Mouse (Mus musculus): ENCODE results near the gene Olfr447. TPM values are rescaled to one million over a fixed set of nuclear protein-coding genes. Genes with fewer than 3 reads are reported as not detected.

Gene Olfr447
- polyA plus RNA-seq (2014; fragmentation: Nextera tagmentation; extraction: Ambion mirVana) = not detected in 2 replicates

- Histone ChIP-seq H3K4me3 (ENCODE audit: control insufficient read depth in 1 of 2, insufficient read depth in 1 of 2, low read depth in 1 of 2, low read length in 2 of 2) (no peak within 1 kb of the TSS), H3K4me2 (ENCODE audit: low read length) (no peak within 1 kb of the TSS), H3K9ac (ENCODE audit: low read length) (no peak within 1 kb of the TSS), H3K4me1 (ENCODE audit: control insufficient read depth in 2 of 2, insufficient read depth in 2 of 2, low read length in 2 of 2) (no peaks in the 10 kb centered on the region), H3K9me3 (ENCODE audit: control insufficient read depth, low read length) (no peaks in the 10 kb centered on the region), H3K36me3 (ENCODE audit: control insufficient read depth, insufficient read depth, low read length) (no peaks in the 10 kb centered on the region), H3K27ac (replicated peaks in 1 of 2; ENCODE audit: control insufficient read depth in 1 of 2, insufficient read depth in 1 of 2, low read depth in 2 of 2, low read length in 2 of 2) (no peak within 1 kb of the TSS), H3K27me3 (ENCODE audit: control insufficient read depth, insufficient read depth, low read length) (no peaks in the 10 kb centered on the region)
- no peak for ATAC-seq (ENCODE audit: insufficient number of reproducible peaks, insufficient read depth, low FRiP score, low read depth)
These were observed at the start of gene Olfr447 for GRCm38 (mm10) chr6:42908578-42908977. Gene Olfr447, plus strand, starts transcription at chr6:42908878.

DNA sequence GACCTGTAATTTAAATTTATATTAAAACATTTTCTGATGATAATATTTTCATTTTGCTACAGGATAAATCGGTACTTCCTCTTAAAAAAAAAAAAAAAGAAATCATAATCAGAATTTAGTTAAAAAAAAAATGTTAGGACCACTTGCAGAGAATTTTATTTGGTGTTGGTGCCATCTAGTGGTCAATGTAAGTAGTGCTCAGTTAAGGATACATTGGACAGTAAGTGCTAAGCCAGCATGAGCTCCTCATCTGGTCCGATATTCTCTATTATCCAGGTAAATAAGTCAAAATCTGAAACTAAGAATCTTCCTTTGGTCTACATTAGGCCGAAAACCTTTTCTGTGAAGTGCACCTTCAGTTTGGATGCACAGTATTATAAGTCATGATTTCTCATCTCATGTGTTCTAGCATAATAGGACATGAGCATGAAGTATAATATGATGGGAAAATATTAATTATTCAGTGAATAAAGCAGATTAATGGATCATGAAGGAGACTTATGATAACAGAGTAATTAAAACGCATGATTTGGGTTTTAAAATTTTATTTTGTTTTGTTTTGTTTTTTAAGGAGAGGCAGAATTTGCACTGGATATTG lies 48.4 kb upstream of the Olfr447 start:
- Histone ChIP-seq H3K36me3 (ENCODE audit: control insufficient read depth, insufficient read depth, low read length) (no peaks in the 10 kb centered on the region), H3K4me3 (ENCODE audit: control insufficient read depth in 1 of 2, insufficient read depth in 1 of 2, low read depth in 1 of 2, low read length in 2 of 2) (no peak overlapping the region), H3K9ac (ENCODE audit: low read length) (no peak overlapping the region), H3K4me2 (ENCODE audit: low read length) (no peak overlapping the region), H3K4me1 (ENCODE audit: control insufficient read depth in 2 of 2, insufficient read depth in 2 of 2, low read length in 2 of 2) (no peaks in the 10 kb centered on the region), H3K27ac (replicated peaks in 1 of 2; ENCODE audit: control insufficient read depth in 1 of 2, insufficient read depth in 1 of 2, low read depth in 2 of 2, low read length in 2 of 2) (no peak overlapping the region), H3K27me3 (ENCODE audit: control insufficient read depth, insufficient read depth, low read length) (no peaks in the 10 kb centered on the region), H3K9me3 (ENCODE audit: control insufficient read depth, low read length) (no peaks in the 10 kb centered on the region)
- no peak for ATAC-seq (ENCODE audit: insufficient number of reproducible peaks, insufficient read depth, low FRiP score, low read depth)
- 10% methylated on average over 4 of the region's 4 CpGs for WGBS

DNA sequence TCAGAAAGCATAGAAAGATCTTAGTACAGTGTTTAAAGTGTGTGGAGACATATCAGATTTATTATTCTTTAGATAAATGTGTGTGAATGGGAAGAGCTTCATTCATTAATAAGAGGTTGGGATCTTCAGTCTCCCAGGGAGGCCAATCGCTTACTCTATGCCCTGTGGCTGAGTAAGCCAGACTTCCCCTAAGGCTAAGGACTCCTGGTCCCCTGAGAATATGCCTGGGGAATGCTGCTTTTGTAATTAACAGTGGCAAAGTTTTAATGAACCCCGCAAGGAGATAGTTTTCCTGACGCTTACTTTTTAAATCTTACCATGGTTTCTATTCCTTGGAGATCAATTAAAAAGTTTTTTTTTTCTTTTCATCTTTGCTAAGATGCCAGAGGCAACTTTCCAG lies 39.0 kb upstream of the Olfr447 start:
- ATAC-seq (ENCODE audit: insufficient number of reproducible peaks, insufficient read depth, low FRiP score, low read depth) = no peak
- H3K4me3 ChIP-seq (ENCODE audit: control insufficient read depth in 1 of 2, insufficient read depth in 1 of 2, low read depth in 1 of 2, low read length in 2 of 2) = no peak overlapping the region
- H3K27me3 ChIP-seq (ENCODE audit: control insufficient read depth, insufficient read depth, low read length) = no peaks in the 10 kb centered on the region
- WGBS = 84% methylated on average over 3 of the region's 3 CpGs
- H3K36me3 ChIP-seq (ENCODE audit: control insufficient read depth, insufficient read depth, low read length) = no peaks in the 10 kb centered on the region
- no peaks in the 10 kb centered on the region for H3K9me3 ChIP-seq (ENCODE audit: control insufficient read depth, low read length)
- no peaks in the 10 kb centered on the region for H3K4me1 ChIP-seq (ENCODE audit: control insufficient read depth in 2 of 2, insufficient read depth in 2 of 2, low read length in 2 of 2)
- H3K9ac ChIP-seq (ENCODE audit: low read length) = no peak overlapping the region
- H3K4me2 ChIP-seq (ENCODE audit: low read length) = no peak overlapping the region
- no peak overlapping the region for H3K27ac ChIP-seq (replicated peaks in 1 of 2; ENCODE audit: control insufficient read depth in 1 of 2, insufficient read depth in 1 of 2, low read depth in 2 of 2, low read length in 2 of 2)

GRCm38 (mm10) chr6:42876323-42876722 lies 32.4 kb upstream of the Olfr447 start:
- H3K27ac ChIP-seq (replicated peaks in 1 of 2; ENCODE audit: control insufficient read depth in 1 of 2, insufficient read depth in 1 of 2, low read depth in 2 of 2, low read length in 2 of 2) = no peak overlapping the region

DNA sequence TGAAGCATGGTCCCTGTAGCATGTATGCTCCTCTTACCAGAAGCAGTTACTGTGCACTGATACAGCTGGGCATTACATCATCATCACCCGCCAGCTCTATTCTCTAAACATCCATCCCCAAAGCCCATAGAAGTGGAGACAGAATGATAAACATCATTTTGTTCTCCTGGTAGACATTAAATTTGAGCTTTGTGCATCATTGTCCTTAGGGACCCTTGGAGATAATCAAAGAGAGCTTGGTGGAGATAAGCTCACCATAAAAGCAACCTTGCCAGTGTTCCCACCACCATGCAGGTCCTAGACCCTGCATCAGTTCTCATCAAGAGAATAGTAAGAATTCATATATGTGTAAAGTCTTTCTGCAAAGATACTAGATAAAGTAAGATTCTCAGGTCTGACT lies 18.5 kb upstream of the Olfr447 start, which contains the start of gene Olfr448:
Gene Olfr448, plus strand, starts transcription at position 301 of the 400 bp plus-strand sequence.
- Histone ChIP-seq H3K9ac (ENCODE audit: low read length) (no peak within 1 kb of the TSS), H3K9me3 (ENCODE audit: control insufficient read depth, low read length) (no peaks in the 10 kb centered on the region), H3K27me3 (ENCODE audit: control insufficient read depth, insufficient read depth, low read length) (no peaks in the 10 kb centered on the region), H3K36me3 (ENCODE audit: control insufficient read depth, insufficient read depth, low read length) (no peaks in the 10 kb centered on the region), H3K27ac (replicated peaks in 1 of 2; ENCODE audit: control insufficient read depth in 1 of 2, insufficient read depth in 1 of 2, low read depth in 2 of 2, low read length in 2 of 2) (no peak within 1 kb of the TSS), H3K4me2 (ENCODE audit: low read length) (no peak within 1 kb of the TSS), H3K4me1 (ENCODE audit: control insufficient read depth in 2 of 2, insufficient read depth in 2 of 2, low read length in 2 of 2) (no peaks in the 10 kb centered on the region), H3K4me3 (ENCODE audit: control insufficient read depth in 1 of 2, insufficient read depth in 1 of 2, low read depth in 1 of 2, low read length in 2 of 2) (no peak within 1 kb of the TSS)
- no peak for ATAC-seq (ENCODE audit: insufficient number of reproducible peaks, insufficient read depth, low FRiP score, low read depth)
- 79% methylated on average over 1 of the region's 1 CpGs for WGBS

More at GRCm38 (mm10) chr6:42876323-42876722, 32.4 kb upstream of the Olfr447 start:
- Histone ChIP-seq H3K9me3 (ENCODE audit: control insufficient read depth, low read length) (no peaks in the 10 kb centered on the region), H3K4me1 (ENCODE audit: control insufficient read depth in 2 of 2, insufficient read depth in 2 of 2, low read length in 2 of 2) (no peaks in the 10 kb centered on the region), H3K27me3 (ENCODE audit: control insufficient read depth, insufficient read depth, low read length) (no peaks in the 10 kb centered on the region), H3K4me2 (ENCODE audit: low read length) (no peak overlapping the region), H3K36me3 (ENCODE audit: control insufficient read depth, insufficient read depth, low read length) (no peaks in the 10 kb centered on the region), H3K9ac (ENCODE audit: low read length) (no peak overlapping the region), H3K4me3 (ENCODE audit: control insufficient read depth in 1 of 2, insufficient read depth in 1 of 2, low read depth in 1 of 2, low read length in 2 of 2) (no peak overlapping the region)
- ATAC-seq (ENCODE audit: insufficient number of reproducible peaks, insufficient read depth, low FRiP score, low read depth) = no peak

DNA sequence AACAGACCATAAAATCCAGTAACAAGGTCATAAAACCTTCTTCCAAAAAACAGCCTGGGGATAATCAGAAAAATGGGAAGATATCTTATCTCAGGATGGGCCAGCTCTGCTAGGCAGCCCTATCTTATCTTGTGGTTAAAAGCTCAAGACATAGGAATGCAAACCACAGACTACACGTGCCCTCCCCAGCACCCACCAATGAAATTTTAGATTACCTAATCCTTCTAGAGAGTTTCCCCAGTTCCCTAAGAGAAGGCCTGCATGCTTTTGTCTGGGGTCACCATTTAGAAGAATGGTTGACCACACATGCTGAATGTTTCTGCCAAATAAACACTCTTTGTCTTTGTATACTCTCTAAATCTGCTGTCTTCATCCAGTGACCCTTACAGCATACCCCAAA lies 8.3 kb upstream of the Olfr447 start:
- Histone ChIP-seq H3K36me3 (ENCODE audit: control insufficient read depth, insufficient read depth, low read length) (no peaks in the 10 kb centered on the region), H3K4me3 (ENCODE audit: control insufficient read depth in 1 of 2, insufficient read depth in 1 of 2, low read depth in 1 of 2, low read length in 2 of 2) (no peak overlapping the region), H3K27me3 (ENCODE audit: control insufficient read depth, insufficient read depth, low read length) (no peaks in the 10 kb centered on the region), H3K9me3 (ENCODE audit: control insufficient read depth, low read length) (no peaks in the 10 kb centered on the region), H3K27ac (replicated peaks in 1 of 2; ENCODE audit: control insufficient read depth in 1 of 2, insufficient read depth in 1 of 2, low read depth in 2 of 2, low read length in 2 of 2) (no peak overlapping the region), H3K4me1 (ENCODE audit: control insufficient read depth in 2 of 2, insufficient read depth in 2 of 2, low read length in 2 of 2) (no peaks in the 10 kb centered on the region), H3K4me2 (ENCODE audit: low read length) (no peak overlapping the region), H3K9ac (ENCODE audit: low read length) (no peak overlapping the region)
- no peak for ATAC-seq (ENCODE audit: insufficient number of reproducible peaks, insufficient read depth, low FRiP score, low read depth)
- WGBS = 4% methylated on average over 1 of the region's 1 CpGs

- H3K4me3 ChIP-seq (ENCODE audit: control insufficient read depth in 1 of 2, insufficient read depth in 1 of 2, low read depth in 1 of 2, low read length in 2 of 2) = no peak within 1 kb of the TSS
- 63% methylated on average over 2 of the region's 2 CpGs for WGBS
- H3K4me2 ChIP-seq (ENCODE audit: low read length) = no peak within 1 kb of the TSS
- H3K4me1 ChIP-seq (ENCODE audit: control insufficient read depth in 2 of 2, insufficient read depth in 2 of 2, low read length in 2 of 2) = no peaks in the 10 kb centered on the region
- ATAC-seq (ENCODE audit: insufficient number of reproducible peaks, insufficient read depth, low FRiP score, low read depth) = no peak
- no peaks in the 10 kb centered on the region for H3K36me3 ChIP-seq (ENCODE audit: control insufficient read depth, insufficient read depth, low read length)
- no peaks in the 10 kb centered on the region for H3K27me3 ChIP-seq (ENCODE audit: control insufficient read depth, insufficient read depth, low read length)
- H3K9me3 ChIP-seq (ENCODE audit: control insufficient read depth, low read length) = no peaks in the 10 kb centered on the region
- H3K27ac ChIP-seq (replicated peaks in 1 of 2; ENCODE audit: control insufficient read depth in 1 of 2, insufficient read depth in 1 of 2, low read depth in 2 of 2, low read length in 2 of 2) = no peak within 1 kb of the TSS
- H3K9ac ChIP-seq (ENCODE audit: low read length) = no peak within 1 kb of the TSS
These were observed 12.4 kb downstream of the Olfr447 start, which contains the start of gene Olfr446 for GRCm38 (mm10) chr6:42921077-42921476. Gene Olfr446, plus strand, starts transcription at chr6:42921377.

DNA sequence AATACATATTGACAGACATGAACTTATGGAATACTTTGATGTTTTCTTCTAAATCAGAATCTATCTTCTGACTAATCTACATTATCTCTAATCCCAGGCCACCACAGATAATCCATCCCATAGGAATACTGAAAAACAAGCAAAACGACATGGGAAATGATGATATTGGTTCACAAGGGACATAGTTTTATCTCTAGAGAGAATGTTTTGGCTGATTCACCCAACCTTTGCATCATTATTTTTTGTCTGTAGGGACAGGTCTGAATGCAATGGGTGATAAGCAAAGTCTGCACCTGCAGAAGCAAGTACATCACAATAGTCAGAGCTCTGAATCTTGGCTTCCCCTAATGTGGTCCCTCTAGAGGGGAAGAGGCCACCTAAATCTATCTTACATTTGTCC lies 40.1 kb downstream of the Olfr447 start, which contains the start of gene Olfr444:
Gene Olfr444, plus strand, starts transcription at position 301 of the 400 bp plus-strand sequence.
- no peak within 1 kb of the TSS for H3K4me2 ChIP-seq (ENCODE audit: low read length)
- no peaks in the 10 kb centered on the region for H3K36me3 ChIP-seq (ENCODE audit: control insufficient read depth, insufficient read depth, low read length)
- no peak for ATAC-seq (ENCODE audit: insufficient number of reproducible peaks, insufficient read depth, low FRiP score, low read depth)
- no peaks in the 10 kb centered on the region for H3K27me3 ChIP-seq (ENCODE audit: control insufficient read depth, insufficient read depth, low read length)
- H3K27ac ChIP-seq (replicated peaks in 1 of 2; ENCODE audit: control insufficient read depth in 1 of 2, insufficient read depth in 1 of 2, low read depth in 2 of 2, low read length in 2 of 2) = no peak within 1 kb of the TSS
- 0 out of 2 replicates have a peak, but pooled peaks cover 3% of the 10 kb centered on the region for H3K9me3 ChIP-seq (ENCODE audit: control insufficient read depth, low read length)
- WGBS = 53% methylated on average over 1 of the region's 1 CpGs
- no peak within 1 kb of the TSS for H3K4me3 ChIP-seq (ENCODE audit: control insufficient read depth in 1 of 2, insufficient read depth in 1 of 2, low read depth in 1 of 2, low read length in 2 of 2)
- H3K9ac ChIP-seq (ENCODE audit: low read length) = no peak within 1 kb of the TSS
- no peaks in the 10 kb centered on the region for H3K4me1 ChIP-seq (ENCODE audit: control insufficient read depth in 2 of 2, insufficient read depth in 2 of 2, low read length in 2 of 2)

Data from heart, embryonic 14.5 days (tissue).